Mouse (Mus musculus) liver, adult 2 months (tissue): ENCODE data around the gene Aftph. TPM values are rescaled to one million over a fixed set of nuclear protein-coding genes. Genes with fewer than 3 reads are reported as not detected.
"Not testable (repeated sequence)": the region's sequence is repeated elsewhere in the genome, so short reads cannot be mapped to it uniquely, and the experiment has no call there.

Experiments used
- DNase-seq: peaks from one replicate; pipeline ENCODE4 v3.0.0-alpha.2; 2011; ENCODE audit warnings: low read depth, low spot score; ENCODE audit errors: extremely low read depth
- H3K27ac ChIP-seq: fragments of 200-500 bp; replicated peaks from 2 replicates; pipeline ENCODE4 v1.5.1; 2012; ENCODE audit warnings: low read depth, mild to moderate bottlenecking, control low read depth, inconsistent platforms, low read length; ENCODE audit not compliant: insufficient read depth
- H3K27me3 ChIP-seq: fragments of 200-500 bp; 2 replicates; pipeline ENCODE4 v1.6.1; 2012; ENCODE audit warnings: mild to moderate bottlenecking, moderate library complexity, low read length, inconsistent platforms; ENCODE audit not compliant: control insufficient read depth, insufficient read depth
- H3K36me3 ChIP-seq: fragments of 200-500 bp; 2 replicates; pipeline ENCODE4 v1.6.1; 2012; ENCODE audit warnings: low read length, inconsistent platforms; ENCODE audit not compliant: control insufficient read depth, insufficient read depth
- H3K4me1 ChIP-seq: fragments of 200-500 bp; 2 replicates; pipeline ENCODE4 v1.6.1; 2011; ENCODE audit warnings: low read length; ENCODE audit not compliant: control insufficient read depth, insufficient read depth
- H3K4me3 ChIP-seq: fragments of 200-500 bp; 2 replicates; pipeline ENCODE4 v1.5.1; 2011; ENCODE audit warnings: low read depth, mild to moderate bottlenecking, control low read depth, low read length, moderate library complexity; ENCODE audit not compliant: insufficient read depth
- H3K79me2 ChIP-seq: fragments of 200-500 bp; 2 replicates; pipeline ENCODE4 v1.6.1; 2012; ENCODE audit warnings: inconsistent platforms, mild to moderate bottlenecking, low read length, moderate library complexity; ENCODE audit not compliant: control insufficient read depth, insufficient read depth
- H3K9ac ChIP-seq: fragments of 200-500 bp; 2 replicates; pipeline ENCODE4 v1.6.1; 2012; ENCODE audit warnings: low read depth, mild to moderate bottlenecking, control low read depth, inconsistent platforms, low read length
- CTCF ChIP-seq: fragments of 200-500 bp; IDR thresholded peaks from 2 replicates; pipeline ENCODE4 v1.5.1; 2011; ENCODE audit warnings: low read depth, low read length, control low read depth
- POLR2A ChIP-seq: fragments of 200-500 bp; IDR thresholded peaks from 2 replicates; pipeline ENCODE4 v1.6.1; 2011; ENCODE audit warnings: low read length, control low read depth; ENCODE audit not compliant: insufficient read depth; ENCODE audit errors: extremely low read depth
- WGBS: fragments of 180-500 bp; shearing (Covaris S2); methylation state at CpG from one replicate; pipeline ENCODE4 v1.1.7; 2018; 5-methylcytosine and 5-hydroxymethylcytosine counted together
- polyA plus RNA-seq: library from polyadenylated mRNA; depleted of rRNA; stranded (reverse); fragments of >200 nt; gene quantifications from 2 replicates; pipeline ENCODE4 v1.2.3, GENCODE M21; 2012
- total RNA-seq: library from RNA; depleted of rRNA; stranded (reverse); fragments of >200 nt; gene quantifications from 2 replicates; pipeline ENCODE4 v1.2.3, GENCODE M21; 2014

The Aftph gene
- total and polyA plus RNA-seq, 2 experiments: 24.6 to 33.5 TPM

- Histone ChIP-seq H3K79me2 (no peaks in the 10 kb centered on the region), H3K27me3 (no peaks in the 10 kb centered on the region), H3K36me3 (no peaks in the 10 kb centered on the region), H3K4me3 (no peak overlapping the region), H3K27ac (no peak overlapping the region), H3K9ac (no peak overlapping the region), H3K4me1 (no peaks in the 10 kb centered on the region)
- WGBS: 74% methylated on average over 1 of the region's 1 CpGs
- DNase-seq: no peak
- no peak for TF ChIP-seq CTCF
- no peak for TF ChIP-seq POLR2A
Observed at GRCm38 (mm10) chr11:20772642-20773041, 31.3 kb upstream of the Aftph start.

DNA sequence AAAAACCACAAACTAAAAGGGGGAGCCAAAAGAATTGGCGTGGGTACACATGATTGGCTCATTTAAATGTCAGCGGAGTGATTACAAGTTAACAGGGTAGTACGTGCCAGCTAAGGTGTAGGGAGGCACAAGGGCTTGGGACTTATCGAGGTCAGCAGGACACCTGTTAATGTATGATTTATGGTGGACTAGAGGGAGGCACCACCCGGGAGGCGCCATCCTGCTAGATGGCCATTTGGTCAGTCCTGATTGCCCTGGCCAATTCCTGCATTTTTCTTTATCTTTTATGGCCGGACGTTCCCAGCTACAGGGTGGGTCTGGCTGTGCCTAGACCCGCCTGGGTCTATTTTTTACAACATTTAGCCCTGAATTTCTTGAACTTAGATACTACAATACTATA lies 30.4 kb upstream of the Aftph start:
- WGBS: 78% methylated on average over 9 of the region's 9 CpGs

DNA sequence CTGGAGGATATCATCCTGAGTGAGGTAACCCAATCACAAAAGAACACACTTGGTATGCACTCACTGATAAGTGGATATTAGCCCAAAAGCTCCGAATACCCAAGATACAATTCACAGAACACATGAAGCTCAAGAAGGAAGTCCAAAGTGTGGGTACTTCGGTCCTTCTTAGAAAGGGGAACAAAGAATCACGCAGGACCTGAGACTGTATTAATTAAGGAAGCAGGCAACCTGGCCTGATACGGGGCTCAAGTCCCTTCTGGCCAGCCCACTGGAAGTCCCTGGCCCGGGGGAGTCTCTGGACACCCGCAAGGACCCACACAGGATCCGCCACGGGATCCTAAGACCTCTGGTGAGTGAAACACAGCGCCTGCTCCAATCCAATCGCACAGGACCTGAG lies 20.6 kb upstream of the Aftph start:
- not testable (repeated sequence) for H3K36me3 ChIP-seq, H3K9ac ChIP-seq, H3K79me2 ChIP-seq, H3K27me3 ChIP-seq, H3K4me1 ChIP-seq, DNase-seq, H3K27ac ChIP-seq, H3K4me3 ChIP-seq
- WGBS: 91% methylated on average over 10 of the region's 10 CpGs

More for the DNA sequence above, 30.4 kb upstream of the Aftph start:
- not testable (repeated sequence) for H3K36me3 ChIP-seq, DNase-seq, H3K9ac ChIP-seq, H3K4me3 ChIP-seq, H3K27me3 ChIP-seq, H3K4me1 ChIP-seq, H3K27ac ChIP-seq, H3K79me2 ChIP-seq

- 81% methylated on average over 2 of the region's 2 CpGs for WGBS
- Histone ChIP-seq H3K36me3 (no peaks in the 10 kb centered on the region), H3K27ac (no peak overlapping the region), H3K4me1 (no peaks in the 10 kb centered on the region), H3K4me3 (no peak overlapping the region), H3K9ac (no peak overlapping the region), H3K79me2 (no peaks in the 10 kb centered on the region), H3K27me3 (no peaks in the 10 kb centered on the region)
- TF ChIP-seq CTCF (no peak), POLR2A (no peak)
- DNase-seq: no peak
Observed at GRCm38 (mm10) chr11:20750573-20750972, 9.2 kb upstream of the Aftph start.

GRCm38 (mm10) chr11:20743353-20743752 lies 2.0 kb upstream of the Aftph start:
- Histone ChIP-seq H3K27ac (no peak overlapping the region), H3K79me2 (no peaks in the 10 kb centered on the region), H3K27me3 (no peaks in the 10 kb centered on the region), H3K4me1 (no peaks in the 10 kb centered on the region), H3K9ac (no peak overlapping the region), H3K4me3 (no peak overlapping the region), H3K36me3 (no peaks in the 10 kb centered on the region)
- TF ChIP-seq POLR2A: no peak
- TF ChIP-seq CTCF: no peak
- DNase-seq: no peak

- no peaks in the 10 kb centered on the region for H3K79me2 ChIP-seq
- 0% methylated on average over 9 of the region's 9 CpGs for WGBS
- no peaks in the 10 kb centered on the region for H3K27me3 ChIP-seq
- DNase-seq: peak; percentile 74
- H3K9ac ChIP-seq: peak overlapping the region; percentile 63
- peak overlapping the region; percentile 99 for H3K27ac ChIP-seq
- TF ChIP-seq CTCF (peak; percentile 21; the same call in 1 of the 2 replicates), POLR2A (no peak)
- H3K36me3 ChIP-seq: no peaks in the 10 kb centered on the region
- no peaks in the 10 kb centered on the region for H3K4me1 ChIP-seq
- peak overlapping the region; percentile 85 for H3K4me3 ChIP-seq
Observed at GRCm38 (mm10) chr11:20742361-20742897, 1.0 kb upstream of the Aftph start.
